Mouse (Mus musculus): Measurements from ENCODE around the gene Casp6.

Gene Casp6

GRCm38 (mm10) chr3:129901271-129901809, at the start of gene Casp6:
Gene Casp6, plus strand, starts transcription at chr3:129901425.
- peak; percentile 60 for DNase-seq

GRCm38 (mm10) chr3:129862592-129862991, 38.6 kb upstream of the Casp6 start:
- no peak for DNase-seq

DNA sequence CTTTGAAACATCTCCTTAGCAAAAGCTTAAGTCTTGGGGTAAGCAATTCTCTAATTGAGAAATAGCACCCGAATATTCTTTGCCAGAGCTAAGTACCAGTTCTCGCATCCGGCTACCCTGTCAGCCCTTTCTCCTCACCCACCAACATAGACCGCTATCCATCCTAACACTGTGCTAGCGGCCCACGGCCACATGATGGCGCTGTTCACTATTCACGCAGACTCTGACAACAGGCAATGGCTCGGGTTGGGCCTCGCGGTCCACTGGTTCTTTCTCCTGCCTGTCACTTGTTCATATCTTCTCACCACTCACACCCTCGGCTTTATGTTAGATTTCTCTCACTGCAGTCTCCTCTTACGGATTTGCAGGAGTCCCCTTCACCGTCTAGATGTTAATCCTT, 37.5 kb upstream of the Casp6 start:
- no peak for DNase-seq

DNA sequence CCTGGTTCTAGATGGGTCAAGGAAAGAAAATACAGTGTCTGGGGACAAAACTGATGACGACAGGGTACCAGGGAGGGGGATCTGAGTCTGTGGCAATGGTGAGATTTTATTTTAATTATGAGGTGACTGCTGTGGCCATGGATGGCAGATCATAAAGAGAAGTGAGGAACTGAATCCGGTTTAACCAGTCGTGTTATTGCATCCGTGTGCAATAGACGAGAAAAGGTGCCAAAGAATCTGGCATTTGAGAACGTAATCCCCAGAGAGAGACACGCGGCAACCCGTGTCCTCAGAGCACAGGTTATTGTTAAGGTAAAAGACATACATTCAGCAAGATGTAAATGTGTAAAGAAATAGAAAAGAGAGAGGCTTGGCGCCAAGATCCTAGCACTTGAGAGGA, 23.9 kb upstream of the Casp6 start:
- no peak for DNase-seq

GRCm38 (mm10) chr3:129878405-129879021, 22.7 kb upstream of the Casp6 start, which contains the start of gene Pla2g12a:
Gene Pla2g12a, plus strand, starts transcription at chr3:129878606.
- DNase-seq = peak; percentile 89

- no peak for DNase-seq
Measured at GRCm38 (mm10) chr3:129879131-129879757, 22.0 kb upstream of the Casp6 start.

DNA sequence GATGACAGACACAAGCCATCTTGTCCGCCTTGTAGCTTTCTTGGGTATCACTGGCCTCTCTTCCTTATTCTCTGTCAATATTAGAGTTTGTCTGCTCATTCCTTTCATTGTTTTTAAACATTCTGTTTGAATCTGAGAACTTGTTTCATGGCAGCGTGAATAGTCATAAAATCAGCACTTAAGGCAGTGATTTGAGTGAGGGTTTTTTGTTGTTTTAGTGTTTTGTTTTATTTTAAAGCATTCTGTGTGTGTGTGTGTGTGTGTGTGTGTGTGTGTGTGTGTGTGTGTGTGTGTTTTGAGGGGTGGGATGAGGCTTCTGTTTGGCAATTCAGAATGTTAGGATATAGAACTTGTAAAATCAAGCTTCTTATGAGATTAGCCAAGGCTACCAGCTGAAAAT, 21.3 kb upstream of the Casp6 start:
- no peak for DNase-seq

GRCm38 (mm10) chr3:129880925-129881593, 20.2 kb upstream of the Casp6 start:
- no peak for DNase-seq

DNA sequence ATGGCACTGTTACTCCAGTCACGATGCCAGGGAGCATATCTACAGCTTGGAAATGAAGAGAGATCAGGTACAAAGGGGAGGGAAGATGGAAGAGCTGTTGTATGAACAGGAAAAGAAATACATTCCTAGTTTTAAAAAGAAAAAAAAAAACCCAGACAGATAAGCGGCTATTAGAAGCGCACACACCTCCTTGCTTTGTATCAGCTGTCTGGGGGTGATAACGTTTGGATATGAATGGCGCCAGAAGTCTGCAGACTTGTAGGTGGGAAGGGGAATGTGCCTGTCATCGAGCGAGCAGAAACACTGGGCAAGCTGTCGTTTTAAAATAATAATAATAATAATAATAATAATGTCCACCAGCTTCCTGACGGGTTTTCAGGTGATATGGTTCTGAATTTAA, 15.6 kb upstream of the Casp6 start:
- no peak for DNase-seq

GRCm38 (mm10) chr3:129886430-129886829, 14.8 kb upstream of the Casp6 start:
- no peak for DNase-seq

DNA sequence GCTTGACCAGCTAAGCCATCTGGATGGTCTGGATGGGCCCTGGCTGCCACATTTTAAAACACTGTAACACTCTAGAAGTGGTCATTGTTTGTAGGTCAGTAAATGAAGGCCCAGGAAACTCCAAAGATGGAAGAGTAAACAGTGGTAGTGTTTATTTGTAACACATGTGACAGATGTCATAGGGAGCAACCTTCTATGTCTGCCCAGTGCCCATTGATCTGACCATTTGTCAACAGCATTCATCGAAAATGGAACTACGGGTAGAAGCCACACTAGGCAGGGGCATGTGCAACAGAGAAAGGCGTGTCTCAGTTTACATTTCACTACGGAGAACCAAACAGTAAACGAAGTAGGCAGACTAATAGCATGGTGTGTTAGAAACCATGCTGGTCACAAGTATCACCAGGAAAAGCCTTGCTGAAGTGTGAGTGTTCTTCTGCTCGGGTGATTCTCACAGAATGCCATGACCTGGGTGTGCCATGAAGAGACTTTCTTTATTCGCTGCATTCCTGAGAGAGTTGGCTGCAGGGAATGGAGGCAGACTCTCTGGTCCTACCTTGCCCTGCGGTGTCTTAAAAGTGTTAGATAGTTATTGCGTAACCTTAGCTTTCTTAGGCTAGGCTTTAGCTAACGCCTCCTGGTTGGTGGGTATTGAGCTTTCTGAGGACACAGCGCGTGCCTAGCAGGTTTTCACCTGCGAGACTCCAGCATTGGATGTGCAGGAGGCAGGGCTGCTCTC, 13.3 kb upstream of the Casp6 start:
- no peak for DNase-seq

DNA sequence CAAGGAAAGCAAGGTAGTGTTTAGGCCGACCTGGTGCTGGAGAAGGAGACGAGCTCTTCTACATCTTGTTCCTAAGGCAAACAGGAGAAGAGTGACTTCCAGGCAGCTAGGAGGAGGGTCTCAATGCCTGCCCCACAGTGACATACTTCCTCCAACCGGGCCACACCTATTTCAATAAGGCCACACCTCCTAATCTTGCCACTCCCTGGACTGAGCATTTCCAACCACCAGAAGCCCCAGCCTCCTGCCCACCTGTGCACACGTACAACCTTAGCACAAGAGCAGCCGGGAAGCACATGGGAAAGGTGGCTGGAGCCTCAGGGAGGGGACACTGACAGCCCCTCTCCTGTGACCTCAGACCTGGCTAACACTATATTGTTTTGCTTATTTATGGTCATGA, 9.2 kb upstream of the Casp6 start:
- DNase-seq = no peak

- DNase-seq = no peak
Measured at GRCm38 (mm10) chr3:129893143-129893542, 8.1 kb upstream of the Casp6 start.

GRCm38 (mm10) chr3:129896591-129896990, 4.6 kb upstream of the Casp6 start:
- DNase-seq = no peak

DNA sequence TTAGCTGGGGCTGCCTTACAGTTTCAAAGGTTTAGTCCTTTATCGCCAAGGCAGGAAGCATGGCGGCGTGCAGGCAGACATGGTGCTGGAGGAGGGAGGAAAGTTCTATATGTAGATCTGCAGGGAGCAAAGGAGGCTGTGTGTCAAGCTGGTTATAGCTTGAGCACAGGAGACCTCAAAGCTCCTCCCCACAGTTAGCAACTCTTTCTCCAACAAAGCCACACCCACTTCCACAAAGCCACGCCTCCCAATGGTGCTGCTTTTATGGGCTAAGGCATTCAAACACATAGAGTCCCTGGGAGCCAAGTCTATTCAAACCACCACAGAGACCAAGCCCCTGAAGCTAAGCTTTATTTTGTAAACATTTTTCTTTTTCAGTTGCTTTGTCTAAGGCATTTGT, 2.3 kb upstream of the Casp6 start:
- DNase-seq = no peak

DNA sequence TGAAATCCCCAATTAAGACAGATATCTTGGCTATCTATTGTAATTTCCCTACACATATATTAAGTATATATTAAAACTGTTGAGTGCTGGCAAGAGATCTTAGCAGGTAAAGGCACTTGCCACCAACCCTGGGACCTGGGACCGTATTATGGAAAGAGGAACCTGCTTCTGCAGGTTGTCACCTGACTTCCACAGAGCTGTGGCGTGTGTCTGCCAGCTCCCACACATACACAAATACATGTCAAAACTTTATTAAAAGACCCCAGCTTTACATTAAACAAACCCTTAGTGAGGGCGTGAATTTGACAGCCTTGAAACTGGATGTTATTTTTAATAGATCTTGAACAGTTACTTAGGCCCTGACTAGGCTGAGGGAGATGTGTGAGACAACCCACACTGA, 2.1 kb downstream of the Casp6 start:
- DNase-seq = no peak

GRCm38 (mm10) chr3:129903866-129904265, 2.6 kb downstream of the Casp6 start:
- DNase-seq = no peak

DNA sequence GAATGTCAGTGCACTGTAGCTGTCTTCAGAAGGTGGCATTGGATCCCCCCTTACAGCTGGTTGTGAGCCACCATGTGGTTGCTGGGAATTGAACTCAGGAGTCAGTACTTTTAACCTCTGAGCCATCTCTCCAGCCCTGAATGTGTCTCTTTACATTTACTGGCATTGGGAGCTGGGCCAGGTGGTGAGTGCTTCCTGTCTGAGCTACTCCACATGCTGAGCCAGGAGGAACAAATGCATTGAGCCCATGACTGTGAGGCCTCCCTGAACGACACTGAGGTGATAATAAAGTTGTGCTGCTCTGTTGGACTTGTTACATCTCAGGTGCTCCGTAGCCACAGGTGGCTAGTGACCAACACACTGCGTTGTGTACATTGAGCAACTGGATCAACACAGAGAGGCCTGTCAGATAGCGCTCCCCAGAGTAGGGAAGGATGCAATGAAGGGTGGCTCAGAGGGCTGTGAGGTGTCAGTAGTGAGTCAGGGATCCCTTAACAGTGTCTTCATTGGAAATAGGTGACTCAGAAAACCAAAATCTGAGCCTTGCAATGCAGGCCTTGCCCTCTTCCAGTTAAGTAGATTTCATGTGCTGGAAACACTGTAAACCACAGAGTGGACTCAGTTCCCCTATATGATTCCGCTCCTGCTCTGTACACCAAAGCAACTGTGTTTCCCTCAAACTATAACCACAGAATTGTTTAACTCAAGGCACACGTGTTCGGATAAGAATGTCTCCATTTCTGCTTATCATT, 3.3 kb downstream of the Casp6 start:
- no peak for DNase-seq

DNA sequence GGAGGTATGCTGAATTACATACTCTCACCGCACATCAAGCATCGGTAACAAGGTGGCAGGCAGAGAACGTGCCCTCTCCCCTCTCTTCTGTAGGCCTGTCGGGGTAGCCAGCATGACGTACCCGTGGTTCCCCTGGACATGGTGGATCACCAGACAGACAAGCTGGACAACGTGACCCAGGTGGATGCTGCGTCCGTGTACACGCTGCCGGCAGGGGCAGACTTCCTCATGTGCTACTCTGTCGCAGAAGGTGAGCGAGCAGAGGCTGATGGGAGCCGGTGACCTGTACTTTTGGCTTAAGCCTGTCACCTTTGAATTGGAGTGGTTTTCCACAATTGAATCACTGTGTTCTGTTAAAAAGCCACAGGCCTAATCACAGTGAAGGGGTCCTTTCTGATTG, 10.8 kb downstream of the Casp6 start:
- no peak for DNase-seq

- DNase-seq = no peak
Measured at GRCm38 (mm10) chr3:129913241-129913640, 12.0 kb downstream of the Casp6 start.

DNA sequence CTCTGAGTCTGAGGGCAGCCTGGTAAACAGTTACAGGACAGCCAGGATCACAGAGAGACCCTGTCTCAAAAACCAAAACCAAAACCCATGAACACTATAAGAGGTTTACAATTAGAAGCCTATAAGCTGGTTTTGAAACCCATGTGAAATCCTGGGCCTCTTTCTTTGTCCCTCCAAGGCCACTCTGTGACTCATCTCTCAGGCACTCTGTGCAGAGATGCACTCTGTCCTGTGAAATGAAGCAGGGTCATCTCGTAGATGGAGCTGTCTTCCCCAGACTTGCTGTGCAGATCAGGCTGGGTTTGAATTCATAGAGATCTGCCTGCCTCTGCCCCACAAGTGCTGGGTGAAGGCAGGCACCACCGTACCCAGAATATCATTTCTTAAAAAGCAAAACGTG, 16.2 kb downstream of the Casp6 start:
- DNase-seq = no peak

DNA sequence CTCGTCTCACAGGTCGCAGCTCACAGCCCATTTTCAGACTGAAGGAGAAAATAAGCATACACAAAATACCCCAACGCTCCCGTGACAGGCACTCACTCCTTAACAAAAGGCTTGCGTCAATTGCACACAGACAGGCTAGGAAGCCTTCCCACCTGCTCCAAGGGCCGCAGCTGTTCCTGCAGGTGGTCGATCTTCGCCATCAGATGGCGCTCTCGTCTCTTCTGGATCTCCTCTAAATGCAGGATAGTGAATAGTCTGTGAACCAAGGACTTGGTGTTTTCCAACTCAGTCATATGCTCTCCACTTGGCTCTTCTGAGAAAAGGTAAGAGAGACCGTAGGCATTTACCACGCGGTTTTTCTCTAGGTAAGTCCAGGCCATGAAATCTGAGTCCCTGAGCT, 17.2 kb downstream of the Casp6 start:
- DNase-seq = peak; percentile 68

DNA sequence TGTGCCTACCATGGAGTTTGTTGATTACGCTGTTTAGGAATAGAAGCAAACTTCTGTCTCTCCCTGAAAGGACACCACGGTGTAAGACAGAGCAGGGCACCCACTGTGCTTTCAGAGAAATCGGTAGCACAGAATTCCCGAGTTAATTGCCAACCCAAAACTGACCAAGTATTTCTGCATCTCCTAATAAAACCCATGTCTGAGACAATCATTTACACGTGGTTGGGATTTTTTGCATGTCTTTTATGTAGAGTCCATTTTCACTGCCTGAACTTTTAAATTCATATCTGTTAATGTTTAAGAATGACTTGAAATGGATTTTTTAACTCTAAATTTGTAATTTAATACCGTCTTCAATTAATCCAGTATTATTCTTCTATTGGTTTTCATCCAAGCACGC, 22.4 kb downstream of the Casp6 start:
- no peak for DNase-seq
